Mouse (Mus musculus) heart, adult 9 months (tissue): ENCODE measurements around the gene Slc28a2.
"Not testable (repeated sequence)": the region's sequence is repeated elsewhere in the genome, so short reads cannot be mapped to it uniquely, and the experiment has no call there.

Experiments
- DNase-seq, 2 experiments: peaks; one replicate each; pipeline ENCODE4 v3.0.0; 2022; ENCODE audit warnings: low spot score in 2 of 2

The Slc28a2 gene

DNA sequence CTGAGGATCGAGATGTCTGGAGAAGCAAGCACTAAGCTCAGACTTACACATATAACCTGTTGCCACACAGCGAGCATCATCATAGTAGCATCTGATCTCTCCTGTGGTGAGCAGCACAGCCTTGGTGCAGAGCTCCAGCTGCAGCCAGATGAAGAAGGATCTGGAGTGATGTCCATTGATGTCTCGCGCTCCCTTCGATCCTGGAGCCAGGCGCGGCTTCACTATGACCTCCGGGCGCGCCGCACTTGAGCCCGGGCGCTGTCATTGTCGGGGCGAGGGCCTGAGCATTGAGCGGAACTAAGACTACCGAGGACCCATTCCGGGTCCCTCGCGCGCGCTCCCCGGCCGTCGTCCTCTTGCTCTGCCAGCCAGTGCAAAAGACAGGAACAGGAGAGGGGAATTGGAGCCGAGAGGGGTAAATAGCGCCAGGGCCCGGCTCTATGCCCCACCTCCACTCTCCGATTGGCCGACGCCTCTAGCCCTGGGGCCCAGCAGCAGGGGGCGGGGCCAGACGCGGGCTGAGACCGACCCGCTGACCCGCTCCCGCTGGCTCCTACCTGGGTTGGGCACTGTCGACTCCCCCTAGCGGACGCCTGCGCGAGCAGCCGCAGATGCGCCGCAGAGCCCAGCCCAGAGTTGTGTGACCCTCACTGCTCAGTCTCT, 41.2 kb downstream of the Slc28a2 start:
- DNase-seq = peak; percentile 94 to 95

DNA sequence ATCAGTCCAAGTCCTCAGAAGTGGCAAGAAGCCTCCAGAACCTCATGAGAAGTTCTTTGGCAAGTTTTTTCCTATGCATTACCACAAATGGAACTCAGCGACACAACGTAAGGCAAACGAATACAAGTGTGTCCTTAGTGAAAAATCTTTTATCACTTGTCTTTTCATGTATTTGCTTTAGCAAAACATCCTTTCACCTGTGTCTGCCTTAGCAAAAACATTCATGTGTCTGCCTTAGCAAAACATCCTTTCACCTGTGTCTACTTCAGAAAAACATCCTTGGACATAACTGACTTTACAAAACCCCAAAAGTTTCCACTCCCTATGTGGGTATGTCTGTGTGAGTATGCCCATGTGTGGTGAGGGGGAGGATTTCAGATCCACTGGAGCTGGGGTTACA, 42.9 kb downstream of the Slc28a2 start:
- DNase-seq = no peak

DNA sequence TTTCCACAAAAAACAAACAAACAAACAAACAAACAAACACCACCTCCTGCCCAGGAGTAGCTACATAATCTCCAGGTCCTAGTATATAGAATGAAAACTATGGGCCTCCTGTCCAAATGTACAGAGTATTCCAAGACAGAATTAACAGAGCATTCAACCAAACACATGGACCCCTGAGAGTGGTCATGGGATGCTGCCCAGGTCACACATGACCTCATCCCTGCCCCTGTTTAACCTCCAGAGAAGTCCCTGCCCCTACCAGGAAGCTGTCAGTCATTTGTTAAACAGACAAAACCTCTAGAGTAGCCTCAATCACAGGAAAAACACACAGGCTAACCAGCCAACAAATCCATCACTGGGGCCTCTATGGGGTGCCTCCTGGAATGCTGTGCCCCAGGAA, 50.3 kb downstream of the Slc28a2 start:
- DNase-seq = no peak

DNA sequence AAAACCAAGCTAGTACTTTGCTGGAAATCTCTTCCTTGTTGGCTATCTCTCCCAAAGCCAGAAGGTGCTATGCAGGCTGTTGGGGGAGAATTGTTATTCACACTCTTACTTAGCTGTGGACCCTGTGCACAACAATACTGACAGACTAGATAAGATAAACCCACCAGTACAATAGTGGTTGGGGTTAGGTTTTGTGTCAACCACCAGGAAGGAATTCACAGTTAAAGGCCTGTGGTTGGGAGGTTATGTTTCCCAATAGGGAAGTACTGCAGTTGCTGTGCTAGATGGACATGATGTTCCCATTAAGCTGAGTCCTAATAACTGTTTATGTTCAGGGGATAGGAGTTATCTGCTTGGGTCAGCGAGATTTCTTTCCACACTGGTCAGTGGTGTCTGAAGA, 57.5 kb downstream of the Slc28a2 start:
- DNase-seq = not testable (repeated sequence)

DNA sequence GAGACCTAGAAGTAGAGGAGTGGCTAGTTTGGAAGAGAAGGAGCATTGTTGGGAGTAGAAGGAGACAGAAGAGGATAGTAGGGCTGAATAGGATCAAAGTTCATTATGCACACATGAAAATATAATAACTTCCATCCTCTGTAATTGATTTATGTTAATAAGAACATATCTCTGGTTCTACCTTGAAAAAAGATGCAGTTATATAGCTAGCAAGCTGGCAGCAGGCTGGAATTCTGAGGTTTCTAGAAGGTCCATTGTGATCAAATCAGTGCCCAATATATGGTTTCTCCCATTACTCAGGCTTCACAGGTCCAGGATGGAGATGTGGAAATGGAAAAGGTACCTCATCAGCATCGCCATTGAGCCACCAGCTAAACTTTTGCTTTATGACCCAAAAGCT, 58.4 kb downstream of the Slc28a2 start, which contains the start of gene Gm14085:
Gene Gm14085, plus strand, starts transcription at position 301 of the 400 bp plus-strand sequence.
- no peak for DNase-seq

DNA sequence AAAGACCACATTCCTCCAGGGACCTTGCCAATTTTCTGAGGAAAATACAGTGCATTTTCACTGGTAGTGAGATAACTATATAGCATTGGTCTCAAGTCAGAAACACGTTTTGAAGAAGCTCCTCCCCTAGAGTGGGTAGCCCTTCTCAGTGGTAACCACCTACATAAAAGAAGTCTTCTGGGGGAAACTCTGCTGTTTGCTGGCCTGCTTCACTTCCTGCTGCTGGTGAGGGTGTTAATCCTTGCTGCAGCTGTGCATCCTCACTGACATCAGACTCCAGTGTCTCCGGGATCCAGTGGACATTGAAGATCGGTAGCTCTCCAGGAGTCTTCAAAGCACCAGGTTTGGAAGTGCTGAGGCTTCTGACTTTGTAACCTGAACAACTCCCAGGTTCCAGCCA, 59.4 kb downstream of the Slc28a2 start:
- DNase-seq = not testable (repeated sequence)

DNA sequence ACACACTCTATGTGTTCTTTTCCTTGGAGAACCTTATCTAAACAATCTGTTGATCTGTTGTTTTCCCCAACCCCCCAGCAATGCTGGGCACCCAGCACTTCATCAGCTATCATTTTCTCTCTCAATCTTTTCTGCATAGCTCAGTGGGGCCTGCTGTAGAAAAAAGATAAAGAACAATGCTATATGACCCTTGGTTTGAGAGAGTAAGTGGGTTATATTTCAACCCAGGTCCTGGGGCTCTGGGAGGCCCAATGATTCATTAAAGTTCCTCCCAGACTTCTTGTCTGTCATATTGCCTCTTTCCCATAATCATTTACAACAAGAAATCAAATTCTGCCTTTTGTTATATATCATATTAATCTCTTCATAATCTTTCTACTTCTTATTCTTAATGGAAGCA, 59.8 kb downstream of the Slc28a2 start:
- not testable (repeated sequence) for DNase-seq

DNA sequence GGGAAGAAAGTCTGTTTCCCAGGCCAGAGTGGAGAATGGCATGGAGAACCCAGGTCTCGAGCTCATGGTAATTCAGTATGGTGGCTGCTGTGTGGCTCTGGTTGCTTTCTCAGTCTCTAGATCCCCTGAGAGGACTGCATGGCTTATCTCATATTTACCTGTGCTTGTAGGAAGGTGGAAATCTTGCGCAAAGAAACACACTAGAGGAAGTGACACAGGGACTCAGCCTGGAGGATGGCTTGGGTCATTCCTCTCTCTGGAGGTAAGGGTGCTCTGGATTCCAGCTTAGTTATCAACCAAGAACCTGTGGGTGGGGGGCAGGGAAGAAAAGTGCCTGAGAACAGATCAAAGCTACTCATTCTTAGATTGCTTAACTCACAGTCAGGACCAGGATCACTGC, 60.4 kb downstream of the Slc28a2 start:
- no peak for DNase-seq
